9 mouse cellular contexts compared by ENCODE assay signal in genomic region chr5:107269006-107269328, GRCm38 (mm10). TPM values are rescaled to one million over a fixed set of nuclear protein-coding genes. Genes with fewer than 3 reads are reported as not detected.
DNase-seq lines count a peak whose midpoint lies in the region; ATAC-seq and TF ChIP-seq lines count a peak whose summit lies in the region.
"Had no signal": no experiment of that assay in that cellular context is flagged by ENCODE, and none has a peak within 500 bp of the region (broad histone marks: within the 10 kb centered on the region; RNA-seq: fewer than 3 reads in every experiment).

No protein-coding gene starts in this region.

- peak; percentile 16 for DNase-seq in adrenal gland, adult 2 months
- no peak for DNase-seq in adrenal gland, postnatal 36 days
- DNase-seq in lung, adult 18-20 months: no peak
- peak; percentile 36 for DNase-seq in stomach, postnatal 0 days (ENCODE audit: low spot score)
- no peak for DNase-seq in frontal cortex, postnatal 25 days (ENCODE audit: low spot score in 2 of 2)

- H3K36me3 ChIP-seq in lung, embryonic 15.5 days: peaks cover 11% of the 10 kb centered on the region
- peaks cover 6% of the 10 kb centered on the region; the same call in 1 of the 2 replicates for H3K36me3 ChIP-seq in limb, embryonic 12.5 days
- no peaks in the 10 kb centered on the region for H3K36me3 ChIP-seq in stomach, postnatal 0 days (ENCODE audit: control insufficient read depth, insufficient read depth, low read length)

- peak; percentile 54 for TF ChIP-seq EP300 in stomach, postnatal 0 days (optimal IDR thresholded peaks at IDR 0.05)

- peak; percentile 66 for ATAC-seq in lung, embryonic 15.5 days (ENCODE audit: borderline replicate concordance, extremely low read depth, low FRiP score, low TSS enrichment)
- ATAC-seq in limb, embryonic 12.5 days (ENCODE audit: insufficient number of reproducible peaks, insufficient read depth, low FRiP score, low TSS enrichment, low read depth): 0 out of 2 replicates have a peak, but pooled peaks have one; percentile 8
- ATAC-seq in stomach, postnatal 0 days (ENCODE audit: low FRiP score, low TSS enrichment): peak; percentile 67; the same call in 1 of the 2 replicates
- no peak for ATAC-seq in megakaryocyte, adult 5-6 weeks (ENCODE audit: poor library complexity, severe bottlenecking)

- H3K9me3 ChIP-seq in lung, embryonic 15.5 days: no peaks in the 10 kb centered on the region
- no peaks in the 10 kb centered on the region for H3K9me3 ChIP-seq in limb, embryonic 12.5 days
- no peaks in the 10 kb centered on the region for H3K9me3 ChIP-seq in stomach, postnatal 0 days (ENCODE audit: control insufficient read depth, low read length)

- WGBS in lung, embryonic 15.5 days: 11% methylated on average over 6 of the region's 6 CpGs
- WGBS in limb, embryonic 12.5 days: 15% methylated on average over 6 of the region's 6 CpGs
- 10% methylated on average over 6 of the region's 6 CpGs for WGBS in stomach, postnatal 0 days

- H3K27me3 ChIP-seq in lung, embryonic 15.5 days: no peaks in the 10 kb centered on the region
- H3K27me3 ChIP-seq in limb, embryonic 12.5 days: peaks cover 14% of the 10 kb centered on the region
- no peaks in the 10 kb centered on the region for H3K27me3 ChIP-seq in stomach, postnatal 0 days (ENCODE audit: control insufficient read depth, insufficient read depth, low read length)

- H3K9ac ChIP-seq in lung, embryonic 15.5 days: no peak overlapping the region
- H3K9ac ChIP-seq in limb, embryonic 12.5 days (replicated peaks): no peak overlapping the region
- no peak overlapping the region for H3K9ac ChIP-seq in stomach, postnatal 0 days (ENCODE audit: low read length)

- peak overlapping the region; percentile 49 for H3K27ac ChIP-seq in lung, embryonic 15.5 days
- peak overlapping the region; percentile 79 for H3K27ac ChIP-seq in limb, embryonic 12.5 days
- H3K27ac ChIP-seq in stomach, postnatal 0 days (replicated peaks): peak overlapping the region; percentile 69

- peaks cover 54% of the 10 kb centered on the region for H3K4me1 ChIP-seq in lung, embryonic 15.5 days
- peaks cover 57% of the 10 kb centered on the region for H3K4me1 ChIP-seq in limb, embryonic 12.5 days (replicated peaks)
- H3K4me1 ChIP-seq in stomach, postnatal 0 days (replicated peaks; ENCODE audit: control insufficient read depth, insufficient read depth): peaks cover 6% of the 10 kb centered on the region; the same call in 1 of the 2 replicates

- no peak overlapping the region for H3K4me3 ChIP-seq in lung, embryonic 15.5 days
- H3K4me3 ChIP-seq in limb, embryonic 12.5 days (replicated peaks): no peak overlapping the region
- H3K4me3 ChIP-seq in stomach, postnatal 0 days (ENCODE audit: low read depth, low read length): no peak overlapping the region
- H3K4me3 ChIP-seq: layer of hippocampus, adult 2 months had no signal

- TF ChIP-seq CTCF in stomach, postnatal 0 days (IDR thresholded peaks at IDR 0.05; ENCODE audit: low read depth): no peak

- peak overlapping the region; percentile 40 for H3K4me2 ChIP-seq in lung, embryonic 15.5 days
- H3K4me2 ChIP-seq in limb, embryonic 12.5 days: peak overlapping the region; percentile 30
- H3K4me2 ChIP-seq in stomach, postnatal 0 days (replicated peaks; ENCODE audit: low read depth): peak overlapping the region; percentile 26; the same call in 1 of the 2 replicates

RNA-seq across cellular contexts. Expression of gene Tgfbr3, which starts 20.5 kb away (rescaled TPM):
- total RNA-seq in adrenal gland, adult 2 months (2021): 100 to 1,000 TPM; 206 to 233 TPM
- polyA plus RNA-seq in adrenal gland, adult 2 months (2012; rRNA removed): 133 and 171 TPM in 2 replicates
- 100 to 1,000 TPM; 233 to 271 TPM for total RNA-seq in adrenal gland, postnatal 36 days (2021)
- 20.0 and 22.2 TPM in 2 replicates for polyA plus RNA-seq in lung, embryonic 15.5 days (2015; fragmentation: Nextera tagmentation; extraction: Ambion mirVana)
- polyA plus RNA-seq in limb, embryonic 12.5 days (2016; fragmentation: Nextera tagmentation; extraction: Ambion mirVana): 17.5 and 20.3 TPM in 2 replicates
- 10.6 and 11.9 TPM in 2 replicates for polyA plus RNA-seq in stomach, postnatal 0 days (2015; fragmentation: Nextera tagmentation; extraction: Ambion mirVana)
- total RNA-seq in megakaryocyte, adult 5-6 weeks (2015): 0.89 and 1.3 TPM in 2 replicates
- 1.3 and 1.7 TPM in 2 replicates for total RNA-seq in megakaryocyte, adult 5-6 weeks (2017)

Comparison
In these comparisons a context has a peak if more than half of its experiments do, and no peak if none do; other contexts are left out.
1. DNase-seq: peak in adrenal gland, adult 2 months (single experiment) and stomach, postnatal 0 days (single experiment); none in adrenal gland, postnatal 36 days (0 of 2), lung, adult 18-20 months (0 of 2) and frontal cortex, postnatal 25 days (0 of 2).
2. Peak in every context shown above with its lines, with median percentiles within 50 percentile points of each other: H3K27ac ChIP-seq and H3K4me2 ChIP-seq.